Mouse (Mus musculus): ENCODE measurements around the gene Cd2. TPM values are rescaled to one million over a fixed set of nuclear protein-coding genes. Genes with fewer than 3 reads are reported as not detected.

The Cd2 gene
- total and polyA plus RNA-seq, 2 experiments from 2014 or later = 0.22 TPM; not detected in 1

DNA sequence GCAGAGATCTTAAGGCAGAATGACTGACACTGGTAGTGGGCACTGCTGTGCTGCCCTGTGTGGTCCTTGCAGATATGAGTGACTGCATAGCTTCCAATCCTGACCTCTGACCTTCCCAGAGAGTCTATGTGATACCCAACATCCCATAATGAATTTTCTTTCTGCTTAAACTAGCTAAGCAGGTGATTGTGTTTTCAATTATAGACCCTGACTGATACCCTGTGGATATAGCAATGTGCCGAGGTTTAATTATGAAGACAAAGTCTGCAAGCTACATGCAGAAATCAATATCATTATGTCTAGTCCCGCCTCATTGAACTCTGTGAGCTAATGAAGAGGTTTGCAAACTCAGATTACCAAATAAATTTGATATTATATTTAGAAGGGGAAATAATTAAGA is 44.7 kb downstream of the Cd2 start:
- no peak for DNase-seq (ENCODE audit: low spot score)
- H3K36me3 ChIP-seq (ENCODE audit: insufficient read depth, low read length) = no peaks in the 10 kb centered on the region

GRCm38 (mm10) chr3:101241866-101242265 is 45.9 kb downstream of the Cd2 start:
- DNase-seq (ENCODE audit: low spot score) (no peak), ATAC-seq (ENCODE audit: low FRiP score) (no peak)
- Histone ChIP-seq H3K4me2 (ENCODE audit: low read depth, low read length, poor library complexity, severe bottlenecking) (no peak overlapping the region), H3K9ac (replicated peaks; ENCODE audit: low read length, poor library complexity, severe bottlenecking) (no peak overlapping the region), H3K27me3 (ENCODE audit: insufficient read depth, low read length) (no peaks in the 10 kb centered on the region), H3K9me3 (ENCODE audit: low read length) (no peaks in the 10 kb centered on the region), H3K4me3 (ENCODE audit: low read depth, low read length) (no peak overlapping the region), H3K4me1 (ENCODE audit: insufficient read depth, low read length) (no peaks in the 10 kb centered on the region), H3K27ac (ENCODE audit: low read depth, low read length) (no peak overlapping the region), H3K36me3 (ENCODE audit: insufficient read depth, low read length) (no peaks in the 10 kb centered on the region)
- no peak for TF ChIP-seq CTCF (IDR thresholded peaks at IDR 0.05)
- WGBS = 62% methylated on average over 3 of the region's 3 CpGs

More for the DNA sequence above, 44.7 kb downstream of the Cd2 start:
- H3K4me3 ChIP-seq (ENCODE audit: low read depth, low read length) = no peak overlapping the region
- no peak overlapping the region for H3K27ac ChIP-seq (ENCODE audit: low read depth, low read length)
- no peak overlapping the region for H3K4me2 ChIP-seq (ENCODE audit: low read depth, low read length, poor library complexity, severe bottlenecking)
- no peaks in the 10 kb centered on the region for H3K27me3 ChIP-seq (ENCODE audit: insufficient read depth, low read length)
- no peak for TF ChIP-seq CTCF (IDR thresholded peaks at IDR 0.05)
- 78% methylated on average over 2 of the region's 2 CpGs for WGBS
- no peak for ATAC-seq (ENCODE audit: low FRiP score)
- no peaks in the 10 kb centered on the region for H3K4me1 ChIP-seq (ENCODE audit: insufficient read depth, low read length)
- no peaks in the 10 kb centered on the region for H3K9me3 ChIP-seq (ENCODE audit: low read length)
- no peak overlapping the region for H3K9ac ChIP-seq (replicated peaks; ENCODE audit: low read length, poor library complexity, severe bottlenecking)

DNA sequence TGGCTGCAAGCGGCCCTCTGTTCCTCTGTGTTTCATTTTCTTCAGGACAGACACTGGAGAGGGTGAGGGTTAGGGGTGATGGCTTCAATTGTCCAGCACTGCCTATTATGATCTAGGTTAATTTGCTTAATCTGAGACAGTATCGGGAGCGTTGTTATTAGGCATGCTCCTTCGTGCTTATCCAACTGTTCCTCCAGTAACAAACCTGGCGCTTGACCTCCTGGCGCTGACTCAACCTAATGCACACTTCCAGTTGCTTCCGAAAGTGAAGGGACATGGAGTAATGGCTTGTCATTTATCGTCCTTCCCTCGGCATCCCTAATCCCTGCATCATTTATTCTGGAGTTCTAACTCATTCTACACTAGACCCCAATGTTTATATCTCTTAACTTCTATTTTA is 46.9 kb downstream of the Cd2 start:
- WGBS = 74% methylated on average over 9 of the region's 9 CpGs
- no peak overlapping the region for H3K4me3 ChIP-seq (ENCODE audit: low read depth, low read length)
- TF ChIP-seq CTCF (IDR thresholded peaks at IDR 0.05) = no peak
- no peaks in the 10 kb centered on the region for H3K4me1 ChIP-seq (ENCODE audit: insufficient read depth, low read length)
- H3K27ac ChIP-seq (ENCODE audit: low read depth, low read length) = no peak overlapping the region
- H3K4me2 ChIP-seq (ENCODE audit: low read depth, low read length, poor library complexity, severe bottlenecking) = no peak overlapping the region
- H3K9me3 ChIP-seq (ENCODE audit: low read length) = no peaks in the 10 kb centered on the region
- ATAC-seq (ENCODE audit: low FRiP score) = no peak
- no peaks in the 10 kb centered on the region for H3K36me3 ChIP-seq (ENCODE audit: insufficient read depth, low read length)
- H3K9ac ChIP-seq (replicated peaks; ENCODE audit: low read length, poor library complexity, severe bottlenecking) = no peak overlapping the region
- DNase-seq (ENCODE audit: low spot score) = no peak
- no peaks in the 10 kb centered on the region for H3K27me3 ChIP-seq (ENCODE audit: insufficient read depth, low read length)

- ATAC-seq (ENCODE audit: low FRiP score) = no peak
- Histone ChIP-seq H3K36me3 (ENCODE audit: insufficient read depth, low read length) (no peaks in the 10 kb centered on the region), H3K9me3 (ENCODE audit: low read length) (no peaks in the 10 kb centered on the region), H3K9ac (replicated peaks; ENCODE audit: low read length, poor library complexity, severe bottlenecking) (no peak overlapping the region), H3K27ac (ENCODE audit: low read depth, low read length) (no peak overlapping the region), H3K4me3 (ENCODE audit: low read depth, low read length) (no peak overlapping the region), H3K27me3 (ENCODE audit: insufficient read depth, low read length) (no peaks in the 10 kb centered on the region), H3K4me1 (ENCODE audit: insufficient read depth, low read length) (no peaks in the 10 kb centered on the region), H3K4me2 (ENCODE audit: low read depth, low read length, poor library complexity, severe bottlenecking) (no peak overlapping the region)
- DNase-seq (ENCODE audit: low spot score) = no peak
- 95% methylated on average over 4 of the region's 4 CpGs for WGBS
- no peak for TF ChIP-seq CTCF (IDR thresholded peaks at IDR 0.05)
These were observed 48.5 kb downstream of the Cd2 start for GRCm38 (mm10) chr3:101239236-101239635.

- Histone ChIP-seq H3K9me3 (ENCODE audit: low read length) (no peaks in the 10 kb centered on the region), H3K27ac (ENCODE audit: low read depth, low read length) (no peak overlapping the region), H3K4me2 (ENCODE audit: low read depth, low read length, poor library complexity, severe bottlenecking) (no peak overlapping the region), H3K9ac (replicated peaks; ENCODE audit: low read length, poor library complexity, severe bottlenecking) (no peak overlapping the region), H3K4me1 (ENCODE audit: insufficient read depth, low read length) (no peaks in the 10 kb centered on the region), H3K36me3 (ENCODE audit: insufficient read depth, low read length) (no peaks in the 10 kb centered on the region), H3K27me3 (ENCODE audit: insufficient read depth, low read length) (no peaks in the 10 kb centered on the region), H3K4me3 (ENCODE audit: low read depth, low read length) (no peak overlapping the region)
- DNase-seq (ENCODE audit: low spot score) (no peak), ATAC-seq (ENCODE audit: low FRiP score) (no peak)
- no peak for TF ChIP-seq CTCF (IDR thresholded peaks at IDR 0.05)
- 90% methylated on average over 6 of the region's 6 CpGs for WGBS
These were observed 49.0 kb downstream of the Cd2 start for GRCm38 (mm10) chr3:101238695-101239094.

GRCm38 (mm10) chr3:101236995-101237808 is 50.5 kb downstream of the Cd2 start:
- Histone ChIP-seq H3K4me3 (ENCODE audit: low read depth, low read length) (no peak overlapping the region), H3K36me3 (ENCODE audit: insufficient read depth, low read length) (no peaks in the 10 kb centered on the region), H3K4me1 (ENCODE audit: insufficient read depth, low read length) (no peaks in the 10 kb centered on the region), H3K9ac (replicated peaks; ENCODE audit: low read length, poor library complexity, severe bottlenecking) (no peak overlapping the region), H3K9me3 (ENCODE audit: low read length) (no peaks in the 10 kb centered on the region), H3K27me3 (ENCODE audit: insufficient read depth, low read length) (no peaks in the 10 kb centered on the region), H3K27ac (ENCODE audit: low read depth, low read length) (no peak overlapping the region), H3K4me2 (ENCODE audit: low read depth, low read length, poor library complexity, severe bottlenecking) (no peak overlapping the region)
- 45% methylated on average over 16 of the region's 16 CpGs for WGBS
- ATAC-seq (ENCODE audit: low FRiP score) (peak; percentile 55), DNase-seq (ENCODE audit: low spot score) (peak; percentile 56)
- no peak for TF ChIP-seq CTCF (IDR thresholded peaks at IDR 0.05)
